Mouse (Mus musculus) bone marrow macrophage, adult 2 months (primary cell): Measurements from ENCODE around the gene Ahnak. TPM values are rescaled to one million over a fixed set of nuclear protein-coding genes. Genes with fewer than 3 reads are reported as not detected.
A peak's percentile ranks its signal among the peaks of the same experiment; 100 is the strongest.

ENCODE experiments used
- H3K27ac ChIP-seq: 2 replicates; pipeline ENCODE4 v1.5.1; 2012; ENCODE audit warnings: low read depth, low read length; ENCODE audit not compliant: insufficient read depth
- H3K4me1 ChIP-seq: 2 replicates; pipeline ENCODE4 v1.6.1; 2012; ENCODE audit warnings: low read length; ENCODE audit not compliant: control insufficient read depth, insufficient read depth
- H3K4me3 ChIP-seq: 2 replicates; pipeline ENCODE4 v1.5.1; 2012; ENCODE audit warnings: mild to moderate bottlenecking, low read length, moderate library complexity; ENCODE audit not compliant: insufficient read depth
- CTCF ChIP-seq: IDR thresholded peaks from 2 replicates; pipeline ENCODE4 v1.5.1; 2012; ENCODE audit warnings: low read depth, mild to moderate bottlenecking, low read length, moderate library complexity
- POLR2A ChIP-seq: IDR thresholded peaks from 2 replicates; pipeline ENCODE4 v1.6.1; 2012; ENCODE audit warnings: mild to moderate bottlenecking, low read depth, low read length, borderline replicate concordance
- polyA plus RNA-seq: library from polyadenylated mRNA; stranded (reverse); fragments of >200 nt; gene quantifications from 2 replicates; pipeline ENCODE4 v1.2.4, GENCODE M21; 2012; ENCODE audit not compliant: missing spikeins, insufficient read depth, insufficient read length

The Ahnak gene
- polyA plus RNA-seq, 1 experiment, result 513 TPM

GRCm38 (mm10) chr19:9063831-9064230 is 74.7 kb downstream of the Ahnak start:
- H3K4me1 ChIP-seq, result peaks cover 84% of the 10 kb centered on the region
- no peak overlapping the region for H3K27ac ChIP-seq
- H3K4me3 ChIP-seq, result no peak overlapping the region
- TF ChIP-seq CTCF, result no peak
- no peak for TF ChIP-seq POLR2A

DNA sequence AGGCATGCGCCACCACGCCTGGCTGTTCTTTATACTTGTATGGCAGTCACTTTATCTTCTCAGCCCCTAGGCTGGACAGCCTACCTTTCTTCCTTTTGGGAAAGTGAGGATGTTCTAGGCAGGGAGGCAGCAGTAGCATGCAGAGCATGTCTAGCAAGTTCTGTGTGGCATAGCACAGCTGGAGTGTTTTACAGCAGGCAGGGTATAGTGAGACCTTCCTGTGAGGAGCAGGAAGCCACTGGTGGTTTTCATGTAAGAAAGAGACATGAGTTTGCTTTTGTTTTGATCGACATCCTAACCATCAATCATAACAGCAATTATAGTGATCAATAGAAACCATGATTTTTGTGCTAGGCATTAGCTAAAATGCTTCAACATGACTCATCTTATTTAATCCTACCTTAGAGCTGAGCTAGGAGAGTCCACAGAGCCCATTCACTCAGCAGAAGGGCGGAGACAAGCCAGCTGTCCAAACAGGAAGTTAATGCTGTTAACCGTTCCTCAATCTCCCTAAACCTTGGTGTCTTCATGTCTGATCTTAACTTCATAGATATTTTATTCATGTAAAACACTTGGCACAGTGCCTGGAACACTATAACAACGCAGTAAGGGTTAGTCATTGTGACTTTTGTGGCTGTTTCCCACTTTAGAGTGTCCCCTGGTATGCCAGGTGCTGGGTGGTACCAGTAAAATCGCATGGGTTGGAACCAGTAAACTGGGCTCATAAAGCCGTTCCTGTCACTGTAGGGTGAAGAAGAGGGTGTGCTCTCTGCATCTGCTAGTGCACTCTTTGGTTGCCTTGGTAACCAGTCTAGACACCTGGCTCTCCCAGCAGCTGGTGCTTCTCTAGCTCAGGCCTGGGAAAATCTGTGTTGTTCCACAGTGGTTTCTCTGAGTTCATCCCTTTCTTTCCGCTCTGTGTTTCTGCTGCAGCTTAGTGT is 76.8 kb downstream of the Ahnak start:
- Histone ChIP-seq H3K4me3 (no peak overlapping the region), H3K27ac (peak overlapping the region; percentile 73), H3K4me1 (peaks cover 84% of the 10 kb centered on the region)
- TF ChIP-seq CTCF, result no peak
- no peak for TF ChIP-seq POLR2A

- no peak overlapping the region for H3K27ac ChIP-seq
- TF ChIP-seq CTCF, result no peak
- no peak for TF ChIP-seq POLR2A
- peaks cover 81% of the 10 kb centered on the region for H3K4me1 ChIP-seq
- no peak overlapping the region for H3K4me3 ChIP-seq
Observed at GRCm38 (mm10) chr19:9067292-9067691, 78.2 kb downstream of the Ahnak start.

DNA sequence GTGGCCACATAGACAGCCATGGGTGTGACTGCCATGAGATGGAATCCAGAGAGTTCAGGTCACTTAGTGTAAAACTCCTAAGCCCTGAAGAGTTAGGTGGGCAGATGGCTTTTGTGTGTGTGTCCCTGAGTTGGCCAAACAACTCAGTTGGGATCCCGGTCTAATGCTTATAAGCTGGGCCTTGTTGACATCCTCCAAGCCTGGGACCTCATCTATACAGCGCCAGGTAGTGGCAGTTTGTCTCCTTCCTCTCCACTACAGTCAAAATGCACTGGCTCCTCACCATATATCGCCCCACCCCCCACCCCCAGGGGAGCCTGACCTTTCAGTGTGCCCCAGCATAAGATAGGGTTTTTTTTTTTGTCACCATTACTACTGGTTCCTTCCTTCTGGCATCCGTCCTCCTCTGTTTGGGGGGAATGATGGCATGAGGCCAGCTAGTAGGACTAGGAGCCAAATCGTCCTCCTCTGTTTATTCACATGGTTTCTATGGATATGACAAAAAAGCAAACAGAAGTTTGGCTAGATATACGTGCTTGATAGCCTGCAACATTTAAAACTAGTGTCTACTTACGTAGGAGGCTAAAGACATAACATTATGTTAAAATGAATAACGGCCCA is 80.7 kb downstream of the Ahnak start:
- Histone ChIP-seq H3K4me1 (peaks cover 80% of the 10 kb centered on the region), H3K27ac (no peak overlapping the region)

GRCm38 (mm10) chr19:9070316-9070715 is 81.2 kb downstream of the Ahnak start:
- H3K4me1 ChIP-seq, result peaks cover 81% of the 10 kb centered on the region
- peak overlapping the region; percentile 98 for H3K27ac ChIP-seq
- no peak for TF ChIP-seq POLR2A
- no peak for TF ChIP-seq CTCF
- H3K4me3 ChIP-seq, result no peak overlapping the region

More for the DNA sequence above, 80.7 kb downstream of the Ahnak start:
- H3K4me3 ChIP-seq, result no peak overlapping the region
- TF ChIP-seq CTCF, result no peak
- TF ChIP-seq POLR2A, result no peak

GRCm38 (mm10) chr19:9071456-9072156 is 82.5 kb downstream of the Ahnak start:
- peaks cover 82% of the 10 kb centered on the region for H3K4me1 ChIP-seq
- H3K4me3 ChIP-seq, result no peak overlapping the region
- no peak for TF ChIP-seq CTCF
- TF ChIP-seq POLR2A, result no peak
- peak overlapping the region; percentile 98 for H3K27ac ChIP-seq

- H3K27ac ChIP-seq, result peak overlapping the region; percentile 98
- H3K4me1 ChIP-seq, result peaks cover 84% of the 10 kb centered on the region
Observed at GRCm38 (mm10) chr19:9072157-9072530, 83.1 kb downstream of the Ahnak start.

DNA sequence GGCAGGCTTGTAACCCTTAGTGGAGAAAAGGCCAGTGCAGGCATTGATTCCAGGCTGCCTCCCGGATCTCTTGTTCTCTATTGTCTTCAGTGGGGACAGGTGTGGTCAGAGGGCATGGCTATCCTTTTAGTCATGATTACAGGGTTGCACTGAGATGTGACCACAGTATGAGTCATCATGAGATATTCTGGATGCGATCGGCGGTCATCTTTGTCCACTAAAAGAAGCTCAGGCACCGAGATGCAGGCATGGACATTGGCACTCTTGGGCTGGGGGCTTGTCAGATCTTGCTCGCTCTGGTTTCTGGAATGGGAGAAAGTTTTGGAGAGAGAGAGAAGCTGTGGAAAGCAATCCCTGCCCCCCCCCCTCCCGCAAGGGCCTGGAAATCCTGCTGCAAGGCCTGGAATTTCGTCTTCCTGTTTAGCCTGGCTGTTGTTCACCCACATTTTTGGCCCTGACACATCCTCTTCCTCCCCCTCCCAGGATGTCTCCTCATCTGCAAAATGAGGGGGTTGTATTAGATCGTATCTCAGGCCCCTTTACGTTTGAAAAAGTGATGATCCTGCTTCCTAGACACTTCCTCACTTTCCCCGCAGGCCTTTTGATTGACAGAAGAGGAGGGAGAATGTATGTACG is 84.8 kb downstream of the Ahnak start:
- H3K4me3 ChIP-seq, result no peak overlapping the region; the same call in 1 of the 2 replicates
- H3K27ac ChIP-seq, result peak overlapping the region; percentile 93
- TF ChIP-seq POLR2A, result no peak
- TF ChIP-seq CTCF, result no peak
- peaks cover 79% of the 10 kb centered on the region for H3K4me1 ChIP-seq

More at GRCm38 (mm10) chr19:9072157-9072530, 83.1 kb downstream of the Ahnak start:
- TF ChIP-seq CTCF (no peak), POLR2A (no peak)
- no peak overlapping the region for H3K4me3 ChIP-seq

DNA sequence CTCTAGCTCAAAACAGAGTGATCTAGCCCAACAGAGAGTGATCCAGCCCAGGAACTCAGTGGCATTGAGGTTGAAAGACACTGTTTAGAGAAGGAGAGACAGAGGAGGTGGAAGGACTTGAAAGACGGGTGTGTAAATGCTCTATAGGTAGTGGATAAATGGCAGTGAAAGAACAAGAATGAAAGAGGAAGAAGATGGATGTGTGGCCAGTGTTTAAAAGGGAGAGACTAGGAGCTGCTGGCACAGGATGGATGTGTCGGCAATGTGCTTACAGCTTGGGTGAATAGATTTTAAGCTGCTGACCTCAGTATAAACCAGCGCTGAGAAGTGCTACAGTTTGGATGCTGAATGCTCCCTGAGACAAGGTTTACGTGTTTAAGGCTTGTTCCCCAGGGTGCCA is 85.3 kb downstream of the Ahnak start:
- Histone ChIP-seq H3K4me3 (peak overlapping the region; percentile 4; the same call in 1 of the 2 replicates), H3K4me1 (peaks cover 76% of the 10 kb centered on the region), H3K27ac (peak overlapping the region; percentile 93)
- TF ChIP-seq POLR2A (no peak), CTCF (no peak)
